Comparison of ENCODE assay signal across 22 mouse cellular contexts in genomic region chr10:42287666-42288065, GRCm38 (mm10). TPM values are rescaled to one million over a fixed set of nuclear protein-coding genes. Genes with fewer than 3 reads are reported as not detected.
A peak's percentile ranks its signal among the peaks of the same experiment; 100 is the strongest.
DNase-seq lines count a peak whose midpoint lies in the region; ATAC-seq and TF ChIP-seq lines count a peak whose summit lies in the region.
"Had no signal": no experiment of that assay in that cellular context is flagged by ENCODE, and none has a peak within 500 bp of the region (broad histone marks: within the 10 kb centered on the region; RNA-seq: fewer than 3 reads in every experiment).

No protein-coding gene starts in this region.

- TF ChIP-seq CTCF in lung, embryonic 14.5 days (IDR thresholded peaks at IDR 0.05; ENCODE audit: low read depth), result no peak

- intact Hi-C loops in left cerebral cortex, postnatal 25 days (cut with DNase I), result no loop called here

- H3K27ac ChIP-seq in lung, embryonic 14.5 days (ENCODE audit: low read depth), result no peak overlapping the region
- H3K27ac ChIP-seq: embryonic facial prominence, embryonic 12.5 days; forebrain, embryonic 12.5 days; heart, embryonic 10.5 days; hindbrain, embryonic 13.5 days; hindbrain, postnatal 0 days had no signal

- DNase-seq in lung, embryonic 14.5 days, result peak; percentile 33
- no peak for DNase-seq in lung, postnatal 36 days
- DNase-seq in testis, postnatal 10 days (ENCODE audit: low spot score), result peak; percentile 24
- DNase-seq in testis, postnatal 14 days (ENCODE audit: low spot score), result no peak
- DNase-seq in R1 (ENCODE audit: low read depth, low spot score), result peak; percentile 51
- no peak for DNase-seq in left cerebral cortex, postnatal 25 days (ENCODE audit: low spot score in 2 of 2)
- no peak for DNase-seq in spleen, postnatal 36 days (ENCODE audit: low spot score in 2 of 2)
- DNase-seq: adrenal gland, adult 2 months; adrenal gland, postnatal 36 days; cerebellum, adult 2 months; cerebellum, postnatal 14 days; embryo, embryonic 11 days; gastrocnemius, postnatal 10 days; heart, adult 18-20 months; heart, postnatal 10 days had no signal

- 32% methylated on average over 1 of the region's 1 CpGs for WGBS in lung, embryonic 14.5 days

- H3K4me2 ChIP-seq in lung, embryonic 14.5 days, result no peak overlapping the region
- H3K4me2 ChIP-seq: embryonic facial prominence, embryonic 12.5 days; forebrain, embryonic 12.5 days; hindbrain, embryonic 13.5 days had no signal

- H3K36me3 ChIP-seq in lung, embryonic 14.5 days (ENCODE audit: insufficient read depth), result no peaks in the 10 kb centered on the region
- H3K36me3 ChIP-seq: embryonic facial prominence, embryonic 12.5 days; forebrain, embryonic 12.5 days; heart, embryonic 10.5 days; hindbrain, embryonic 13.5 days had no signal

- H3K4me3 ChIP-seq in lung, embryonic 14.5 days (ENCODE audit: low read depth, low read length), result no peak overlapping the region
- H3K4me3 ChIP-seq: embryonic facial prominence, embryonic 12.5 days; forebrain, embryonic 12.5 days; heart, embryonic 10.5 days; hindbrain, embryonic 13.5 days had no signal

- no peak for ATAC-seq in lung, embryonic 14.5 days (ENCODE audit: insufficient read depth)
- ATAC-seq: forebrain, embryonic 16.5 days; hindbrain, postnatal 0 days; Patski had no signal

- H3K9me3 ChIP-seq in lung, embryonic 14.5 days (ENCODE audit: low read depth, low read length), result peaks cover 5% of the 10 kb centered on the region; the same call in 1 of the 2 replicates

- no peaks in the 10 kb centered on the region for H3K27me3 ChIP-seq in lung, embryonic 14.5 days (ENCODE audit: insufficient read depth, low read length)
- H3K27me3 ChIP-seq: embryonic facial prominence, embryonic 12.5 days; hindbrain, embryonic 13.5 days; Patski had no signal

- H3K9ac ChIP-seq in lung, embryonic 14.5 days, result no peak overlapping the region
- H3K9ac ChIP-seq: embryonic facial prominence, embryonic 12.5 days; forebrain, embryonic 12.5 days; hindbrain, embryonic 13.5 days had no signal

- no peaks in the 10 kb centered on the region for H3K4me1 ChIP-seq in lung, embryonic 14.5 days (ENCODE audit: insufficient read depth)
- H3K4me1 ChIP-seq: embryonic facial prominence, embryonic 12.5 days; forebrain, embryonic 12.5 days; heart, embryonic 10.5 days; hindbrain, embryonic 13.5 days had no signal

RNA-seq across cellular contexts. Expression of gene Foxo3, which starts 11.1 kb away (rescaled TPM):
- polyA plus RNA-seq in lung, embryonic 14.5 days (2014; fragmentation: Nextera tagmentation; extraction: Ambion mirVana), result 9.0 and 9.4 TPM in 2 replicates
- total RNA-seq in left cerebral cortex, postnatal 25 days (2021), result 10 to 100 TPM; 65.4 to 73.7 TPM

Comparison
In these comparisons a context has a peak if more than half of its experiments do, and no peak if none do; other contexts are left out.
1. DNase-seq: peak in lung, embryonic 14.5 days (single experiment), testis, postnatal 10 days (single experiment) and R1 (single experiment); none in lung, postnatal 36 days (single experiment), testis, postnatal 14 days (single experiment), left cerebral cortex, postnatal 25 days (0 of 2) and spleen, postnatal 36 days (0 of 2).